Mouse (Mus musculus): ENCODE measurements around the gene Olfr771. TPM values are rescaled to one million over a fixed set of nuclear protein-coding genes. Genes with fewer than 3 reads are reported as not detected.
"Not testable (repeated sequence)": the region's sequence is repeated elsewhere in the genome, so short reads cannot be mapped to it uniquely, and the experiment has no call there.

Gene Olfr771
- not detected in 2 replicates for polyA plus RNA-seq (2016; fragmentation: Nextera tagmentation; extraction: Ambion mirVana)

- Histone ChIP-seq H3K27me3 (replicated peaks) (no peaks in the 10 kb centered on the region), H3K36me3 (no peaks in the 10 kb centered on the region), H3K27ac (no peak within 1 kb of the TSS), H3K4me3 (no peak within 1 kb of the TSS), H3K9ac (no peak within 1 kb of the TSS), H3K9me3 (no peaks in the 10 kb centered on the region), H3K4me1 (no peaks in the 10 kb centered on the region), H3K4me2 (replicated peaks) (no peak within 1 kb of the TSS)
- 90% methylated on average over 1 of the region's 1 CpGs for WGBS
- no peak for ATAC-seq (ENCODE audit: low FRiP score, low read depth)
Measured at GRCm38 (mm10) chr10:129164651-129165050, at the start of gene Olfr771. TSS of gene Olfr771 (minus strand) at chr10:129164751.

GRCm38 (mm10) chr10:129187319-129187718, 22.8 kb upstream of the Olfr771 start, which contains the start of gene Olfr773:
TSS of gene Olfr773 (minus strand) at chr10:129187419.
- not testable (repeated sequence) for H3K9me3 ChIP-seq; H3K4me1 ChIP-seq; H3K36me3 ChIP-seq; H3K27ac ChIP-seq; H3K4me3 ChIP-seq; H3K27me3 ChIP-seq (replicated peaks); H3K4me2 ChIP-seq (replicated peaks); H3K9ac ChIP-seq; ATAC-seq (ENCODE audit: low FRiP score, low read depth)

GRCm38 (mm10) chr10:129177821-129178220, 13.3 kb upstream of the Olfr771 start, which contains the start of gene Olfr772:
TSS of gene Olfr772 (minus strand) at chr10:129177921.
- not testable (repeated sequence) for H3K27me3 ChIP-seq (replicated peaks); H3K36me3 ChIP-seq; H3K9me3 ChIP-seq; H3K27ac ChIP-seq; H3K4me2 ChIP-seq (replicated peaks); H3K4me3 ChIP-seq; H3K9ac ChIP-seq; H3K4me1 ChIP-seq; ATAC-seq (ENCODE audit: low FRiP score, low read depth)
- 92% methylated on average over 4 of the region's 4 CpGs for WGBS

GRCm38 (mm10) chr10:129138898-129139297, 25.7 kb downstream of the Olfr771 start, which contains the start of gene Olfr770:
TSS of gene Olfr770 (minus strand) at chr10:129138998.
- H3K4me2 ChIP-seq (replicated peaks), result no peak within 1 kb of the TSS
- WGBS, result 90% methylated on average over 2 of the region's 2 CpGs
- H3K27me3 ChIP-seq (replicated peaks), result no peaks in the 10 kb centered on the region
- H3K27ac ChIP-seq, result no peak within 1 kb of the TSS
- H3K9ac ChIP-seq, result no peak within 1 kb of the TSS
- no peaks in the 10 kb centered on the region for H3K9me3 ChIP-seq
- H3K4me3 ChIP-seq, result no peak within 1 kb of the TSS
- no peaks in the 10 kb centered on the region for H3K36me3 ChIP-seq
- H3K4me1 ChIP-seq, result no peaks in the 10 kb centered on the region
- no peak for ATAC-seq (ENCODE audit: low FRiP score, low read depth)

- H3K9me3 ChIP-seq, result no peaks in the 10 kb centered on the region
- 90% methylated on average over 2 of the region's 2 CpGs for WGBS
- H3K4me2 ChIP-seq (replicated peaks), result no peak within 1 kb of the TSS
- no peak within 1 kb of the TSS for H3K4me3 ChIP-seq
- no peaks in the 10 kb centered on the region for H3K36me3 ChIP-seq
- no peak for ATAC-seq (ENCODE audit: low FRiP score, low read depth)
- H3K27me3 ChIP-seq (replicated peaks), result no peaks in the 10 kb centered on the region
- no peak within 1 kb of the TSS for H3K27ac ChIP-seq
- H3K9ac ChIP-seq, result no peak within 1 kb of the TSS
- H3K4me1 ChIP-seq, result no peaks in the 10 kb centered on the region
Measured at GRCm38 (mm10) chr10:129117761-129118160, 46.8 kb downstream of the Olfr771 start, which contains the start of gene Olfr769. TSS of gene Olfr769 (minus strand) at chr10:129117861.

- 96% methylated on average over 3 of the region's 3 CpGs for WGBS
Measured at GRCm38 (mm10) chr10:129115146-129115545, 49.4 kb downstream of the Olfr771 start.

More at GRCm38 (mm10) chr10:129115146-129115545, 49.4 kb downstream of the Olfr771 start:
- no peak overlapping the region for H3K4me2 ChIP-seq (replicated peaks)
- no peaks in the 10 kb centered on the region for H3K27me3 ChIP-seq (replicated peaks)
- H3K9me3 ChIP-seq, result no peaks in the 10 kb centered on the region
- ATAC-seq (ENCODE audit: low FRiP score, low read depth), result no peak
- no peaks in the 10 kb centered on the region for H3K36me3 ChIP-seq
- no peak overlapping the region for H3K27ac ChIP-seq
- no peak overlapping the region for H3K9ac ChIP-seq
- H3K4me3 ChIP-seq, result no peak overlapping the region
- no peaks in the 10 kb centered on the region for H3K4me1 ChIP-seq

Other genes starting within 250 kb of the Olfr771 start
- gene Rdh5, start 241.9 kb downstream of the Olfr771 start, polyA plus RNA-seq (2016; fragmentation: Nextera tagmentation; extraction: Ambion mirVana), result 13.5 and 15.7 TPM in 2 replicates
- gene Bloc1s1, start 240.7 kb downstream of the Olfr771 start, polyA plus RNA-seq (2016; fragmentation: Nextera tagmentation; extraction: Ambion mirVana), result 227 and 233 TPM in 2 replicates
- 7.9 and 8.3 TPM in 2 replicates for gene Itga7, start 230.9 kb downstream of the Olfr771 start, polyA plus RNA-seq (2016; fragmentation: Nextera tagmentation; extraction: Ambion mirVana)
- gene Mettl7b, start 203.8 kb downstream of the Olfr771 start, polyA plus RNA-seq (2016; fragmentation: Nextera tagmentation; extraction: Ambion mirVana), result not detected in 2 replicates
- not detected in 2 replicates for gene Olfr9, start 175.3 kb downstream of the Olfr771 start, polyA plus RNA-seq (2016; fragmentation: Nextera tagmentation; extraction: Ambion mirVana)
- gene Olfr763, start 154.0 kb downstream of the Olfr771 start, polyA plus RNA-seq (2016; fragmentation: Nextera tagmentation; extraction: Ambion mirVana), result not detected in 2 replicates
- not detected in 2 replicates for gene Olfr764-ps1, start 124.9 kb downstream of the Olfr771 start, polyA plus RNA-seq (2016; fragmentation: Nextera tagmentation; extraction: Ambion mirVana)
- gene Olfr765, start 114.8 kb downstream of the Olfr771 start, polyA plus RNA-seq (2016; fragmentation: Nextera tagmentation; extraction: Ambion mirVana), result not detected in 2 replicates
- gene Olfr766-ps1, start 95.8 kb downstream of the Olfr771 start, polyA plus RNA-seq (2016; fragmentation: Nextera tagmentation; extraction: Ambion mirVana), result not detected in 2 replicates
- not detected in 2 replicates for gene Olfr767, start 81.8 kb downstream of the Olfr771 start, polyA plus RNA-seq (2016; fragmentation: Nextera tagmentation; extraction: Ambion mirVana)
- not detected in 2 replicates for gene Olfr768, start 65.4 kb downstream of the Olfr771 start, polyA plus RNA-seq (2016; fragmentation: Nextera tagmentation; extraction: Ambion mirVana)
- not detected in 2 replicates for gene Olfr769, start 46.9 kb downstream of the Olfr771 start, polyA plus RNA-seq (2016; fragmentation: Nextera tagmentation; extraction: Ambion mirVana)
- gene Olfr770, start 25.8 kb downstream of the Olfr771 start, polyA plus RNA-seq (2016; fragmentation: Nextera tagmentation; extraction: Ambion mirVana), result not detected in 2 replicates
- gene Olfr772, start 13.2 kb upstream of the Olfr771 start, polyA plus RNA-seq (2016; fragmentation: Nextera tagmentation; extraction: Ambion mirVana), result not detected in 2 replicates
- gene Olfr773, start 22.7 kb upstream of the Olfr771 start, polyA plus RNA-seq (2016; fragmentation: Nextera tagmentation; extraction: Ambion mirVana), result not detected in 2 replicates
- not detected in 2 replicates for gene Olfr774, start 71.5 kb upstream of the Olfr771 start, polyA plus RNA-seq (2016; fragmentation: Nextera tagmentation; extraction: Ambion mirVana)
- not detected in 2 replicates for gene Olfr775, start 83.7 kb upstream of the Olfr771 start, polyA plus RNA-seq (2016; fragmentation: Nextera tagmentation; extraction: Ambion mirVana)
- not detected in 2 replicates for gene Olfr776, start 94.4 kb upstream of the Olfr771 start, polyA plus RNA-seq (2016; fragmentation: Nextera tagmentation; extraction: Ambion mirVana)
- gene Olfr777, start 106.7 kb upstream of the Olfr771 start, polyA plus RNA-seq (2016; fragmentation: Nextera tagmentation; extraction: Ambion mirVana), result not detected in 2 replicates
- not detected in 2 replicates for gene Olfr780, start 153.4 kb upstream of the Olfr771 start, polyA plus RNA-seq (2016; fragmentation: Nextera tagmentation; extraction: Ambion mirVana)
- not detected in 2 replicates for gene Olfr781, start 164.1 kb upstream of the Olfr771 start, polyA plus RNA-seq (2016; fragmentation: Nextera tagmentation; extraction: Ambion mirVana)
- not detected in 2 replicates for gene Olfr782, start 184.1 kb upstream of the Olfr771 start, polyA plus RNA-seq (2016; fragmentation: Nextera tagmentation; extraction: Ambion mirVana)
- gene Olfr784, start 219.3 kb upstream of the Olfr771 start, polyA plus RNA-seq (2016; fragmentation: Nextera tagmentation; extraction: Ambion mirVana), result 0.06 and 0.19 TPM in 2 replicates
- gene Olfr785, start 240.7 kb upstream of the Olfr771 start, polyA plus RNA-seq (2016; fragmentation: Nextera tagmentation; extraction: Ambion mirVana), result not detected in 2 replicates